Mouse (Mus musculus): Measurements from ENCODE around the gene Lrtm2. TPM values are rescaled to one million over a fixed set of nuclear protein-coding genes. Genes with fewer than 3 reads are reported as not detected.
"Not testable (repeated sequence)": the region's sequence is repeated elsewhere in the genome, so short reads cannot be mapped to it uniquely, and the experiment has no call there.

The Lrtm2 gene
- polyA plus RNA-seq, 1 experiment from 2014 or later, result 7.9 TPM

DNA sequence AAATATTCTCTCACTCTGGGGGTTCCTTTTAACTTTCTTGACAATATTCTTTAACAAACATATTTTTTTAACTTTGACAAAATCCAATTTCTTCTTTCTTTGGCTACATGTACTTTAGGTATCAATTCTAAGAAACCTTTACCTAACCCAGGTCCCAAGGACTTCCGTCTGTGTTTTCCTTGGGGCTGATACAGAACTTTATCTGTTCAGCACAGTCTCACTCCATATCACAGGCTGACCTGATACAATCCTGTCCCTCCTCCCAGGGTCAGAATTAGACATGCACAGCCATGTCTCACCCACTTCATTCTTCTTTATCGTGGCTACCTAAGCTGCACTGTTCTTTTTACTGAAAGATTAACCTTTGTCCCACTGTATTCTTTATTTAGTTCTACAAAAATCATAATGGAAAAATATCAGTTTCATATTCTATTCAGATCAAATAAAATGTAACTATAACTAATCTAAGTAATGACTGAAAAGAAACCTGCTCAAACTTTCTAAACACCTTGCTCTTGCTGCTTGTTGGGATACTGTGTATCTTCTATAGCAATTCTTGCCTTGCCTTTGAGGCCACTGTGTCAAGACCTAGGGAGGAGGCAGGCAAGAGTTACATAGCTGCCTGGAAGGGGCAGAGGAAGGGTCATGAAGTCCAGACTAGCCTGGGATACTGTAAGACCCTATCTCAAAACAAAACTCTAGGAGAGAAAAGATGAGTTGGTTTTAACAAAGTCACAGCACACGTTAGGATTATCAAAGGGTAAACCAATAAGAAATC, 30.5 kb upstream of the Lrtm2 start:
- Histone ChIP-seq H3K27ac (ENCODE audit: low read length) (no peak overlapping the region), H3K27me3 (replicated peaks; ENCODE audit: control insufficient read depth, insufficient read depth, low read length) (no peaks in the 10 kb centered on the region), H3K9ac (replicated peaks; ENCODE audit: low read depth, low read length) (no peak overlapping the region), H3K4me1 (replicated peaks; ENCODE audit: control insufficient read depth, insufficient read depth, low read length) (no peaks in the 10 kb centered on the region), H3K4me3 (replicated peaks; ENCODE audit: low read length) (no peak overlapping the region), H3K9me3 (ENCODE audit: control insufficient read depth, low read length) (no peaks in the 10 kb centered on the region), H3K36me3 (ENCODE audit: control insufficient read depth, insufficient read depth) (peaks cover 10% of the 10 kb centered on the region), H3K4me2 (ENCODE audit: low read length) (no peak overlapping the region)
- no peak for ATAC-seq
- 88% methylated on average over 3 of the region's 3 CpGs for WGBS

DNA sequence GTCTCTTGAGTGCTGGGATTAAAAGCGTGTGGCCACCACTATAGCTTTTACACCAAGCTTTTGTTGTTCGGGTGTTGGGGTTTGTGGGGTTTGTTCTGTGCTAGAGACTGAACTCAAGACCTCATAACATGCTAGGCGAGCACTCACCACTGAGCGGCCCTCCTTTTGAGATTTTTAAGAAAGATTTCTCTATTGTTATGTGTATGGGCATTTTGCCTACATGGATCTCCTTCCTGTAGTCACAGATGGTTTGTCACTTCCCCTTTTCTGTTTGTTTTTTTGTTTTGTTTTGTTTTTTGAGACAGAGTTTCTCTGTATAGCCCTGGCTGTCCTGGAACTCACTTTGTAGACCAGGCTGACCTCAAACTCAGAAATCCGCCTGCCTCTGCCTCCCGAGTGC, 29.7 kb upstream of the Lrtm2 start:
- not testable (repeated sequence) for H3K9me3 ChIP-seq (ENCODE audit: control insufficient read depth, low read length); H3K27ac ChIP-seq (ENCODE audit: low read length); H3K4me3 ChIP-seq (replicated peaks; ENCODE audit: low read length); H3K4me1 ChIP-seq (replicated peaks; ENCODE audit: control insufficient read depth, insufficient read depth, low read length); H3K9ac ChIP-seq (replicated peaks; ENCODE audit: low read depth, low read length); ATAC-seq; H3K4me2 ChIP-seq (ENCODE audit: low read length); H3K27me3 ChIP-seq (replicated peaks; ENCODE audit: control insufficient read depth, insufficient read depth, low read length)
- peaks cover 10% of the 10 kb centered on the region for H3K36me3 ChIP-seq (ENCODE audit: control insufficient read depth, insufficient read depth)
- 85% methylated on average over 6 of the region's 6 CpGs for WGBS

DNA sequence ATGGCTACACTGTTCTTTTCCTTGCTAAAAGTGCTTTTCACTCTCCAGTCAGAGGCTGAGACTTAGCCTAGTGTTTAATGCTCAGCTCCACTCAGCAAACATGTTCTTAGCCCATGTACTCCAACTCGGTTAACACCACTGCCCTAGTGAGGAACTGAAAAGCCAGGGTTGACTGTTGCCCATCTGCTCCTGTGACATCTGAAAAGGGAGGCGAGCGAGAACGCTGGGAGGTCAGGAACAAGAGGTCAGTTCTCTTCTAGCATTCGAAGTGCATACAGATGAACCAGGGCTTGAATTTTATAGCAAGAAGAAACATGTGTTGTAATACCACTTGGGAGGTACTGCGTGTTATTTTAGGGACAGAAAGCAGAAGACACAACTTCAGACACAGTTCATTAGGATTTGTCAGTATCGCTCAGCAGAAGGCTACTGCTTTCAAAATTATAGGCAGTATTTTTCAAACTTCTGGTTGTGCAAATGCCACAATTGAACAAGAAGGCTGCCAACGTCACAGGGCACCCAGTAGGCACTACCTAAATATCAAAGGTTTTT, 27.5 kb upstream of the Lrtm2 start:
- Histone ChIP-seq H3K27ac (ENCODE audit: low read length) (no peak overlapping the region), H3K9me3 (ENCODE audit: control insufficient read depth, low read length) (no peaks in the 10 kb centered on the region), H3K4me3 (replicated peaks; ENCODE audit: low read length) (no peak overlapping the region), H3K27me3 (replicated peaks; ENCODE audit: control insufficient read depth, insufficient read depth, low read length) (no peaks in the 10 kb centered on the region), H3K36me3 (ENCODE audit: control insufficient read depth, insufficient read depth) (peaks cover 13% of the 10 kb centered on the region), H3K4me1 (replicated peaks; ENCODE audit: control insufficient read depth, insufficient read depth, low read length) (no peaks in the 10 kb centered on the region), H3K4me2 (ENCODE audit: low read length) (no peak overlapping the region), H3K9ac (replicated peaks; ENCODE audit: low read depth, low read length) (no peak overlapping the region)
- 90% methylated on average over 8 of the region's 8 CpGs for WGBS
- no peak for ATAC-seq

DNA sequence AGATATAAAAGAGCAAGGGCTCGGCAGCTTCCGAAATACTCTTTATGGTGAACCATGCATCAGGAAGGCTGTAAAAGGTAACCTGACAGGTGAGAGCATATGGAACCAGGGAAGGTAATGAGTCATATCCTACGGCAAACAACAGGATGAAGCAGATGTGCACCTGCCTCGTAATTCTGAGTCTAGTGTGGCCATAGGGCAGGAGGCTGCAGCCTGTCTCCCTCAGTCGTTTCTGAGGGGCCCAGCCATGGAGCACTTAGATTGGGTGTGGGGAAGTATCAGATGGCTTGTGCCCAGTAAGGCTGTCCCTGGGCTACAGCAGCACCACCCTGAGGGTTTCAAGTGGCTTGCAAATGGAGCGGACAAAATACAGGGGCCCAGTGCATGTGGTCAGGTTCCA, 21.9 kb upstream of the Lrtm2 start:
- Histone ChIP-seq H3K9ac (replicated peaks; ENCODE audit: low read depth, low read length) (no peak overlapping the region), H3K27me3 (replicated peaks; ENCODE audit: control insufficient read depth, insufficient read depth, low read length) (no peaks in the 10 kb centered on the region), H3K9me3 (ENCODE audit: control insufficient read depth, low read length) (no peaks in the 10 kb centered on the region), H3K4me3 (replicated peaks; ENCODE audit: low read length) (no peak overlapping the region), H3K4me1 (replicated peaks; ENCODE audit: control insufficient read depth, insufficient read depth, low read length) (no peaks in the 10 kb centered on the region), H3K36me3 (ENCODE audit: control insufficient read depth, insufficient read depth) (peaks cover 5% of the 10 kb centered on the region; the same call in 1 of the 2 replicates), H3K4me2 (ENCODE audit: low read length) (no peak overlapping the region), H3K27ac (ENCODE audit: low read length) (no peak overlapping the region)
- 93% methylated on average over 6 of the region's 6 CpGs for WGBS
- no peak for ATAC-seq

DNA sequence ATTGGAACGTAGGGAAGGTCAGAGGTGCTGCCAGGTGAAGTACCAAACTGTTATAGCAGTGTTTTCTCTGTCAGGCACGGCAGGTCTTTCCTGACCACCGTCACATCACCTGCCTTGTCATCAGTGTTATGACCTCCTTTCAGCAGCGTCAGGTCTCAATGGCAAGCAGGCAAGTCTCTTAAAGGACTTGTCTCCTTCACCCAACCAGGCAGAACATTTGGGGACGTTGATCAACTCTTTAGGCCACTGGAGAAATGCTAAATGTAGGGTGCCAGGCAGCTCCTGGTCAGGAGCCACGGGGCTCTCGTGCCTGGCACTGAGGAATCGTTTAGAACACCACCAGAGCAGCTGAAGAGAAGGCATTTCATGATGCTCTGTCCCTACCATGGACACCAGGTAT, 21.1 kb upstream of the Lrtm2 start:
- Histone ChIP-seq H3K36me3 (ENCODE audit: control insufficient read depth, insufficient read depth) (peaks cover 2% of the 10 kb centered on the region; the same call in 1 of the 2 replicates), H3K4me2 (ENCODE audit: low read length) (no peak overlapping the region), H3K9me3 (ENCODE audit: control insufficient read depth, low read length) (no peaks in the 10 kb centered on the region), H3K27me3 (replicated peaks; ENCODE audit: control insufficient read depth, insufficient read depth, low read length) (no peaks in the 10 kb centered on the region), H3K4me3 (replicated peaks; ENCODE audit: low read length) (no peak overlapping the region), H3K4me1 (replicated peaks; ENCODE audit: control insufficient read depth, insufficient read depth, low read length) (no peaks in the 10 kb centered on the region), H3K9ac (replicated peaks; ENCODE audit: low read depth, low read length) (no peak overlapping the region), H3K27ac (ENCODE audit: low read length) (no peak overlapping the region)
- 84% methylated on average over 8 of the region's 8 CpGs for WGBS
- no peak for ATAC-seq

DNA sequence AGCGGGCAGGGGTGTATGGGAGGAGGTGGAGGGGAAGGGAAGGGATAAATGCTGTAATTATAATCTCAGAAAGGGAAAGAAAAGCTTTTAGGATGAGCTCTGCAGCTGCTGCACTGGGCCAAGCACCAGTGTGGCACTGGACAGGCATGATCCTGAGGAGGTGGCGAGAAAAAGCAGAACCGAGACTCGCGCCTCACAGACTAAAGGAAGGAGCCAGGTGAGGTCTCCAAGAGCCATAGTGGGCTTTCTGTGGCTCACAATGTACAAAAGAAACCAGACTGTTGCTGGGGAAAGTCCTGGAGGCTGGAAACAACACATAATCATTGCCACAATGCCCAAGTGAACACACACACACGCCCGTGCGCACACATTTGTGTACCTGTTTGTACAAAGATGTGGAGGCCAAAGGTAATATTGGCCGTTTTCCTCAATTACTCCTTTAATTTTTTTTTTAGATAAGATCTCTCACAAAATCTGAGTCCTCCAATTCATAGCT, 20.2 kb upstream of the Lrtm2 start:
- WGBS, result 75% methylated on average over 9 of the region's 9 CpGs
- peaks cover 2% of the 10 kb centered on the region; the same call in 1 of the 2 replicates for H3K36me3 ChIP-seq (ENCODE audit: control insufficient read depth, insufficient read depth)

DNA sequence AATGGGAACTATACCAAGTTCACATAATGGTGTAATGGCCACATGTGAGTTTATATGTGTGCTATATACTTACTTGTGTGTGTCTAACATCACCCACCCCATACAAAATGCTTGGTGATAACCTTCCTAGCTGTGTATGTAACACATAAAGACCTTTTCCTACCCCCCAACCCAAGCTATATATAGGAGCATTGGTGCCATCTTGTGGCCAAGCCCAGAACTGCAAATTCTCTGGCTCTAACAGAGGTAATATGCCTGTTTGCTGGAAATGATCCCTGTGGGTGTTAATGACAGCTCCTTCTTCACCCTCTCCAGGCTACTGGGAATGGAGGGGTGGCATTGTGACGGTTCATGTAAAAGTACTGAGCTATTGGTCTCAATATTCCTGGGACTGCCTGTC, 17.7 kb upstream of the Lrtm2 start:
- H3K27ac ChIP-seq (ENCODE audit: low read length), result no peak overlapping the region
- peak; percentile 66 for ATAC-seq
- no peaks in the 10 kb centered on the region for H3K9me3 ChIP-seq (ENCODE audit: control insufficient read depth, low read length)
- no peak overlapping the region for H3K9ac ChIP-seq (replicated peaks; ENCODE audit: low read depth, low read length)
- 4% methylated on average over 1 of the region's 1 CpGs for WGBS
- no peaks in the 10 kb centered on the region for H3K36me3 ChIP-seq (ENCODE audit: control insufficient read depth, insufficient read depth)
- H3K4me1 ChIP-seq (replicated peaks; ENCODE audit: control insufficient read depth, insufficient read depth, low read length), result no peaks in the 10 kb centered on the region
- H3K27me3 ChIP-seq (replicated peaks; ENCODE audit: control insufficient read depth, insufficient read depth, low read length), result no peaks in the 10 kb centered on the region
- no peak overlapping the region for H3K4me3 ChIP-seq (replicated peaks; ENCODE audit: low read length)
- no peak overlapping the region for H3K4me2 ChIP-seq (ENCODE audit: low read length)

More for the DNA sequence above, 20.2 kb upstream of the Lrtm2 start:
- Histone ChIP-seq H3K4me3 (replicated peaks; ENCODE audit: low read length) (no peak overlapping the region), H3K27ac (ENCODE audit: low read length) (no peak overlapping the region), H3K9me3 (ENCODE audit: control insufficient read depth, low read length) (no peaks in the 10 kb centered on the region), H3K27me3 (replicated peaks; ENCODE audit: control insufficient read depth, insufficient read depth, low read length) (no peaks in the 10 kb centered on the region), H3K4me1 (replicated peaks; ENCODE audit: control insufficient read depth, insufficient read depth, low read length) (no peaks in the 10 kb centered on the region), H3K4me2 (ENCODE audit: low read length) (no peak overlapping the region), H3K9ac (replicated peaks; ENCODE audit: low read depth, low read length) (no peak overlapping the region)
- no peak for ATAC-seq

DNA sequence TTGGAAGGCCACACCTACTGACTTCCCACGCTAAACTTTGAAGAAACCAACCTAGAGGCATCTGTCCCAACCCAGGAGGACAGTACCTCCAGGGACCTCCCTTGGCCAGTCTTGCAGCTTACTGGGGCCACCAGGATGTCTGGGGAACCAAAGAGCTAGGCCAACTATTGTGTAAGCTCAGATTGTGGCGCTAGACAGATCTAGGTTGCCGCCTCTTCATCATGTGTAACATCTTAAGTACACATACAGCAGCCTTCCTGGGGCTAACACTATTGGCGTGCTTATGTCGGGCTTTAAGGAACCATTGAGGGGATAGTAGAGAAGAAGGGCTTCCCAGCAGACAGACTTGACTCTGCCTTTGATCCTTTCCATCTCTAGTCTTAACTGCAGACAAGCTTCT, 17.2 kb upstream of the Lrtm2 start:
- Histone ChIP-seq H3K4me3 (replicated peaks; ENCODE audit: low read length) (no peak overlapping the region), H3K27me3 (replicated peaks; ENCODE audit: control insufficient read depth, insufficient read depth, low read length) (no peaks in the 10 kb centered on the region), H3K4me1 (replicated peaks; ENCODE audit: control insufficient read depth, insufficient read depth, low read length) (no peaks in the 10 kb centered on the region), H3K36me3 (ENCODE audit: control insufficient read depth, insufficient read depth) (no peaks in the 10 kb centered on the region), H3K9ac (replicated peaks; ENCODE audit: low read depth, low read length) (no peak overlapping the region), H3K4me2 (ENCODE audit: low read length) (no peak overlapping the region), H3K9me3 (ENCODE audit: control insufficient read depth, low read length) (no peaks in the 10 kb centered on the region), H3K27ac (ENCODE audit: low read length) (no peak overlapping the region)
- 73% methylated on average over 5 of the region's 5 CpGs for WGBS
- ATAC-seq, result peak; percentile 7; the same call in 1 of the 2 replicates

DNA sequence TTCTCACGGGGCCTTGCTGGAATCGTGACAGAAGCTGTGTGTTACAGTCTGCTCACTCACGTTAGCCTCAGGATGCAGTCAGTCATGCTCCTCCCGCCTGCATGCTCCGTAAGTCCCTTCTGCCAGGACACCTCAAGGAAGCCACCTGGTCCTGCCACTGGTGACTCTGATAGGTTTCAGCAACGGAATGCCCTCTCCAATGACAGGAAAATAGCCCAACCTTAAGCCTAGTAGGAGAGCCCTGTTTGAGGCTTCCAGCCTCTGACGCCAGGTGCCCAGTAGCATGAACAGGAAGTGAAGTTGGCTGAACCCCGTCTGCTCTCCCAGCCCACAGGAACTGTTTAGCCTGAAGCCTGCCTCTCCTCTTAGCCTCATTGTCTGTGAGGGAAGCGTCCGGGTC, 15.7 kb upstream of the Lrtm2 start:
- no peaks in the 10 kb centered on the region; the same call in 1 of the 2 replicates for H3K4me1 ChIP-seq (replicated peaks; ENCODE audit: control insufficient read depth, insufficient read depth, low read length)
- H3K36me3 ChIP-seq (ENCODE audit: control insufficient read depth, insufficient read depth), result no peaks in the 10 kb centered on the region
- H3K27ac ChIP-seq (ENCODE audit: low read length), result no peak overlapping the region
- H3K27me3 ChIP-seq (replicated peaks; ENCODE audit: control insufficient read depth, insufficient read depth, low read length), result no peaks in the 10 kb centered on the region
- no peaks in the 10 kb centered on the region for H3K9me3 ChIP-seq (ENCODE audit: control insufficient read depth, low read length)
- no peak for ATAC-seq
- H3K4me2 ChIP-seq (ENCODE audit: low read length), result no peak overlapping the region
- H3K4me3 ChIP-seq (replicated peaks; ENCODE audit: low read length), result no peak overlapping the region
- no peak overlapping the region for H3K9ac ChIP-seq (replicated peaks; ENCODE audit: low read depth, low read length)
- WGBS, result 75% methylated on average over 10 of the region's 10 CpGs
